Mouse (Mus musculus) brain, embryonic 14.5 days (tissue): ENCODE data around the gene Zfp82.

Experiments used
- CTCF ChIP-seq: fragments of 200-500 bp; IDR thresholded peaks from 2 replicates; pipeline ENCODE4 v1.5.1; 2012; ENCODE audit warnings: inconsistent platforms, mild to moderate bottlenecking, moderate library complexity, borderline replicate concordance; ENCODE audit not compliant: insufficient read depth, insufficient read length; ENCODE audit errors: extremely low read depth
- POLR2A ChIP-seq: fragments of 200-500 bp; IDR thresholded peaks from 2 replicates; pipeline ENCODE4 v1.6.1; 2012; ENCODE audit warnings: mild to moderate bottlenecking, inconsistent platforms, borderline replicate concordance; ENCODE audit not compliant: poor library complexity, insufficient read depth, insufficient read length, severe bottlenecking; ENCODE audit errors: extremely low read depth

GRCm38 (mm10) chr7:30017226-30017625 is 55.5 kb downstream of the Zfp82 start:
- TF ChIP-seq CTCF (no peak), POLR2A (no peak)
